Comparison of ENCODE assay signal across 8 mouse cellular contexts in genomic region chr8:83332864-83333263, GRCm38 (mm10). TPM values are rescaled to one million over a fixed set of nuclear protein-coding genes. Genes with fewer than 3 reads are reported as not detected.
DNase-seq lines count a peak whose midpoint lies in the region; ATAC-seq lines count a peak whose summit lies in the region.
"Had no signal": no experiment of that assay in that cellular context is flagged by ENCODE, and none has a peak within 500 bp of the region (broad histone marks: within the 10 kb centered on the region; RNA-seq: fewer than 3 reads in every experiment).

No protein-coding gene starts in this region.

- H3K9ac ChIP-seq in forebrain, embryonic 12.5 days: peak overlapping the region; percentile 17; the same call in 1 of the 2 replicates
- H3K9ac ChIP-seq in limb, embryonic 15.5 days: no peak overlapping the region
- H3K9ac ChIP-seq in stomach, embryonic 16.5 days (ENCODE audit: low read length): peak overlapping the region; percentile 50

- peaks cover 13% of the 10 kb centered on the region for H3K36me3 ChIP-seq in megakaryocyte, embryonic 14.5 days (replicated peaks; ENCODE audit: low read length)
- peaks cover 8% of the 10 kb centered on the region for H3K36me3 ChIP-seq in forebrain, embryonic 12.5 days (replicated peaks)
- H3K36me3 ChIP-seq in limb, embryonic 15.5 days: no peaks in the 10 kb centered on the region; the same call in 1 of the 2 replicates
- H3K36me3 ChIP-seq in stomach, embryonic 16.5 days (ENCODE audit: control insufficient read depth, insufficient read depth, low read length): no peaks in the 10 kb centered on the region

- peaks cover 17% of the 10 kb centered on the region for H3K4me1 ChIP-seq in megakaryocyte, embryonic 14.5 days
- H3K4me1 ChIP-seq in forebrain, embryonic 12.5 days: peaks cover 13% of the 10 kb centered on the region
- H3K4me1 ChIP-seq in limb, embryonic 15.5 days: no peaks in the 10 kb centered on the region; the same call in 1 of the 2 replicates
- H3K4me1 ChIP-seq in stomach, embryonic 16.5 days (ENCODE audit: control insufficient read depth, insufficient read depth, low read length): peaks cover 6% of the 10 kb centered on the region; the same call in 1 of the 2 replicates

- WGBS in forebrain, embryonic 12.5 days: 3% methylated on average over 7 of the region's 7 CpGs
- 9% methylated on average over 7 of the region's 7 CpGs for WGBS in limb, embryonic 15.5 days
- 11% methylated on average over 7 of the region's 7 CpGs for WGBS in stomach, embryonic 16.5 days

- H3K4me3 ChIP-seq in megakaryocyte, embryonic 14.5 days (replicated peaks): peak overlapping the region; percentile 96
- H3K4me3 ChIP-seq in forebrain, embryonic 12.5 days (replicated peaks): peak overlapping the region; percentile 80
- H3K4me3 ChIP-seq in limb, embryonic 15.5 days: peak overlapping the region; percentile 90
- H3K4me3 ChIP-seq in stomach, embryonic 16.5 days (replicated peaks; ENCODE audit: low read length): peak overlapping the region; percentile 90

- H3K27me3 ChIP-seq in megakaryocyte, embryonic 14.5 days (replicated peaks): peaks cover 20% of the 10 kb centered on the region
- H3K27me3 ChIP-seq in forebrain, embryonic 12.5 days: peaks cover 10% of the 10 kb centered on the region
- peaks cover 11% of the 10 kb centered on the region; the same call in 1 of the 2 replicates for H3K27me3 ChIP-seq in limb, embryonic 15.5 days
- no peaks in the 10 kb centered on the region for H3K27me3 ChIP-seq in stomach, embryonic 16.5 days (ENCODE audit: control insufficient read depth, insufficient read depth, low read length)

- H3K4me2 ChIP-seq in forebrain, embryonic 12.5 days: peak overlapping the region; percentile 55
- H3K4me2 ChIP-seq in limb, embryonic 15.5 days: peak overlapping the region; percentile 74
- H3K4me2 ChIP-seq in stomach, embryonic 16.5 days (ENCODE audit: low read depth, low read length): peak overlapping the region; percentile 62

- DNase-seq in right cerebral cortex, postnatal 10 days (ENCODE audit: low spot score in 2 of 2): no peak
- no peak for DNase-seq in adrenal gland, postnatal 4 days (ENCODE audit: low spot score in 2 of 2)

- no peak overlapping the region for H3K27ac ChIP-seq in forebrain, embryonic 12.5 days
- no peak overlapping the region for H3K27ac ChIP-seq in limb, embryonic 15.5 days
- peak overlapping the region; percentile 29; the same call in 1 of the 2 replicates for H3K27ac ChIP-seq in stomach, embryonic 16.5 days (ENCODE audit: low read length)

- H3K9me3 ChIP-seq in megakaryocyte, embryonic 14.5 days: no peaks in the 10 kb centered on the region
- no peaks in the 10 kb centered on the region for H3K9me3 ChIP-seq in forebrain, embryonic 12.5 days
- H3K9me3 ChIP-seq in limb, embryonic 15.5 days: no peaks in the 10 kb centered on the region
- H3K9me3 ChIP-seq in stomach, embryonic 16.5 days (replicated peaks; ENCODE audit: control insufficient read depth, low read length): no peaks in the 10 kb centered on the region

- no peak for ATAC-seq in megakaryocyte, adult 5-6 weeks (ENCODE audit: poor library complexity, severe bottlenecking)
- no peak for ATAC-seq in forebrain, embryonic 12.5 days (ENCODE audit: low FRiP score)
- no peak for ATAC-seq in limb, embryonic 15.5 days (ENCODE audit: insufficient number of reproducible peaks, low FRiP score, low TSS enrichment, low read depth)
- no peak for ATAC-seq in stomach, embryonic 16.5 days (ENCODE audit: insufficient read depth, low FRiP score)

RNA-seq across cellular contexts. Expression of gene Elmod2, which starts 0.6 kb away (rescaled TPM):
- polyA plus RNA-seq in megakaryocyte, embryonic 14.5 days (2012; ENCODE audit: insufficient read depth, low replicate concordance): 0.29 TPM in 1 of 2 replicates, not detected in the other
- 17.1 and 18.8 TPM in 2 replicates for total RNA-seq in megakaryocyte, adult 5-6 weeks (2015)
- total RNA-seq in megakaryocyte, adult 5-6 weeks (2017): 20.2 and 23.3 TPM in 2 replicates
- polyA plus RNA-seq in forebrain, embryonic 12.5 days (2016; fragmentation: Nextera tagmentation; extraction: Ambion mirVana): 34.3 and 35.5 TPM in 2 replicates
- 15.2 and 16.1 TPM in 2 replicates for polyA plus RNA-seq in limb, embryonic 15.5 days (2015; fragmentation: Nextera tagmentation; extraction: Ambion mirVana)
- 14.6 and 16.6 TPM in 2 replicates for polyA plus RNA-seq in stomach, embryonic 16.5 days (2015; fragmentation: Nextera tagmentation; extraction: Ambion mirVana)
- 10 to 100 TPM; 19.1 to 25.0 TPM for total RNA-seq in adrenal gland, postnatal 4 days (2021)

RNA-seq across cellular contexts. Expression of gene Mgat4d, which starts 15.4 kb away (rescaled TPM):
- polyA plus RNA-seq in megakaryocyte, embryonic 14.5 days (2012; ENCODE audit: insufficient read depth, low replicate concordance): not detected in 2 replicates
- not detected in 2 replicates for total RNA-seq in megakaryocyte, adult 5-6 weeks (2015)
- total RNA-seq in megakaryocyte, adult 5-6 weeks (2017): not detected in 2 replicates
- not detected in 2 replicates for polyA plus RNA-seq in forebrain, embryonic 12.5 days (2016; fragmentation: Nextera tagmentation; extraction: Ambion mirVana)
- not detected in 2 replicates for polyA plus RNA-seq in limb, embryonic 15.5 days (2015; fragmentation: Nextera tagmentation; extraction: Ambion mirVana)
- not detected in 2 replicates for polyA plus RNA-seq in stomach, embryonic 16.5 days (2015; fragmentation: Nextera tagmentation; extraction: Ambion mirVana)
- total RNA-seq in adrenal gland, postnatal 4 days (2021): not detected
- total RNA-seq: neutrophil, adult 5-6 weeks had no signal

RNA-seq across cellular contexts. Expression of gene Ucp1, which starts 42.7 kb away (rescaled TPM):
- not detected in 2 replicates for polyA plus RNA-seq in megakaryocyte, embryonic 14.5 days (2012; ENCODE audit: insufficient read depth, low replicate concordance)
- total RNA-seq in megakaryocyte, adult 5-6 weeks (2015): not detected in 2 replicates
- 0.07 TPM in 1 of 2 replicates, not detected in the other for total RNA-seq in megakaryocyte, adult 5-6 weeks (2017)
- not detected in 2 replicates for polyA plus RNA-seq in forebrain, embryonic 12.5 days (2016; fragmentation: Nextera tagmentation; extraction: Ambion mirVana)
- not detected in 2 replicates for polyA plus RNA-seq in limb, embryonic 15.5 days (2015; fragmentation: Nextera tagmentation; extraction: Ambion mirVana)
- not detected in 2 replicates for polyA plus RNA-seq in stomach, embryonic 16.5 days (2015; fragmentation: Nextera tagmentation; extraction: Ambion mirVana)
- total RNA-seq in adrenal gland, postnatal 4 days (2021): 100 to 1,000 TPM; 366 to 492 TPM
- total RNA-seq: neutrophil, adult 5-6 weeks had no signal

RNA-seq across cellular contexts. Expression of gene Clgn, which starts 56.8 kb away (rescaled TPM):
- not detected in 2 replicates for polyA plus RNA-seq in megakaryocyte, embryonic 14.5 days (2012; ENCODE audit: insufficient read depth, low replicate concordance)
- total RNA-seq in megakaryocyte, adult 5-6 weeks (2015): 0.14 TPM in 1 of 2 replicates, not detected in the other
- not detected in 2 replicates for total RNA-seq in megakaryocyte, adult 5-6 weeks (2017)
- 6.3 and 6.8 TPM in 2 replicates for polyA plus RNA-seq in forebrain, embryonic 12.5 days (2016; fragmentation: Nextera tagmentation; extraction: Ambion mirVana)
- 0.24 and 0.36 TPM in 2 replicates for polyA plus RNA-seq in limb, embryonic 15.5 days (2015; fragmentation: Nextera tagmentation; extraction: Ambion mirVana)
- 0.47 and 0.61 TPM in 2 replicates for polyA plus RNA-seq in stomach, embryonic 16.5 days (2015; fragmentation: Nextera tagmentation; extraction: Ambion mirVana)
- total RNA-seq in adrenal gland, postnatal 4 days (2021): under 1 TPM; 0.54 to 0.98 TPM
- total RNA-seq: neutrophil, adult 5-6 weeks had no signal

Comparison
In these comparisons a context has a peak if more than half of its experiments do, and no peak if none do; other contexts are left out.
1. RNA of gene Elmod2, which starts 0.6 kb away (polyA plus RNA-seq): 34.3 to 35.5 TPM in forebrain, embryonic 12.5 days, 15.2 to 16.1 TPM in limb, embryonic 15.5 days and 14.6 to 16.6 TPM in stomach, embryonic 16.5 days; 0.29 TPM in megakaryocyte, embryonic 14.5 days; every median in the first group is over 10 times any median in the second.
2. Peak in every context shown above with its lines, with median percentiles within 50 percentile points of each other: H3K4me3 ChIP-seq and H3K4me2 ChIP-seq.